ENCODE assay signal across 8 mouse cellular contexts in the genomic region with DNA sequence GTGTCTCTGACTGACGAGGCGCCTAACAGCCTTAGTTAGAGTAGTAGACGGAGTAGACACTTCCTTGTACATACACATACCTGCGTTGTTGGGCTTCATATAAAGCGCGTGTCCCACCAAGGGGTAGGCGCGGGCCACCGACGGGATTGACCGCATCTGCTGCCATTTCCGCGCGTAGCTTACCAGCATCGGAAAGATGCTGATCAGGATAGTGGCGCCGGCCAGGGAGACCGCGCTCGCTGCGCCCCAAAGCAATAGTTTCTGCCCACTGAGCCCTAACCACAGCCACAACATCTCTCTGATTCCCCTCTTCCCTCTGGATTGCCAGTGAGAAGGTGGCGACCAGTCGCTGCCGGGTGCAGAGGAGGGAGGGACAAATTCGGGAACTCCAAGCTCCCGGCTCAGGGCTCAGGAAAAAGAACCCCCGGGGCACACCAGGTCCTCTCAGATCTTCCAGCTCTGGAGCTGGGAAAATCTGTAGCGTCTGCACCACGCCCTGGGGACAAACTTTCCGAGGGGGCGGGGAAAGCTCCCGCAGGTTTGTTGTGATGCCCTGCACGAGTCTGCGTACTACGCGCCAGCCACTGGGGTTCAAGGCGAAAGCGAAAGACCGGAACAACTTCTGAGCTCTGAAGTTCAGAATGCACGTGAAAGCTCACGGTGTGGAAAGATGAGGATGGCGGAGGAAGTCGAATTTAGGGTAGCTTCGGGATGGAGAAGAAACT. TPM values are rescaled to one million over a fixed set of nuclear protein-coding genes. Genes with fewer than 3 reads are reported as not detected.
DNase-seq lines count a peak whose midpoint lies in the region; ATAC-seq and TF ChIP-seq lines count a peak whose summit lies in the region.

A gene (minus strand): TSS at position 532 of the 725 bp plus-strand sequence.

- TF ChIP-seq CTCF in Patski (IDR thresholded peaks at IDR 0.05) = no peak
- TF ChIP-seq CTCF in hindbrain, postnatal 0 days (IDR thresholded peaks at IDR 0.05; ENCODE audit: low read depth) = no peak

- in situ Hi-C loops in Patski (cut with MboI; ENCODE audit: low pct_unique_long_range_greater_than_20kb) = no loop called here

- H3K4me2 ChIP-seq in hindbrain, postnatal 0 days (ENCODE audit: low read depth, low read length) = peak within 1 kb of the TSS; percentile 97

- no peak within 1 kb of the TSS for H3K27ac ChIP-seq in hindbrain, postnatal 0 days

- no peak for DNase-seq in Patski (ENCODE audit: low read depth, low spot score)
- DNase-seq in cerebellum, postnatal 25 days = peak; percentile 30 to 49
- DNase-seq in gastrocnemius, postnatal 10 days = peak; percentile 56
- DNase-seq in hindbrain, postnatal 0 days (ENCODE audit: low spot score) = peak; percentile 72
- DNase-seq in left cerebral cortex, postnatal 25 days (ENCODE audit: low spot score in 2 of 2) = peak; percentile 42 to 49
- DNase-seq in right cerebral cortex, postnatal 25 days = peak; percentile 49
- DNase-seq in urinary bladder, postnatal 4 days (ENCODE audit: low spot score in 2 of 2) = peak; percentile 64 to 72

- peak within 1 kb of the TSS; percentile 57; the same call in 1 of the 2 replicates for H3K9ac ChIP-seq in hindbrain, postnatal 0 days (replicated peaks; ENCODE audit: low read length)

- WGBS in hindbrain, postnatal 0 days = under 1% methylated on average over 43 of the region's 44 CpGs

- intact Hi-C loops in left cerebral cortex, postnatal 25 days (cut with DNase I) = no loop called here

- no peaks in the 10 kb centered on the region for H3K9me3 ChIP-seq in hindbrain, postnatal 0 days (ENCODE audit: low read length)

- no peaks in the 10 kb centered on the region for H3K27me3 ChIP-seq in Patski
- H3K27me3 ChIP-seq in hindbrain, postnatal 0 days (ENCODE audit: insufficient read depth, low read length) = no peaks in the 10 kb centered on the region

- H3K4me3 ChIP-seq in hindbrain, postnatal 0 days (ENCODE audit: low read length) = peak within 1 kb of the TSS; percentile 72

- peaks cover 7% of the 10 kb centered on the region; the same call in 1 of the 2 replicates for H3K4me1 ChIP-seq in hindbrain, postnatal 0 days (ENCODE audit: insufficient read depth, low read length)

- POLR2A ChIA-PET in Patski (lab: Charles Lee) = no interaction called here

- CTCF ChIA-PET in Patski (lab: Charles Lee) = interaction anchor here (3.9 kb wide), 1 partner anchor 11 kb away, joined by 22 read pairs; no protein-coding TSS in a partner anchor

- H3K36me3 ChIP-seq in hindbrain, postnatal 0 days (ENCODE audit: insufficient read depth, low read length) = no peaks in the 10 kb centered on the region; the same call in 1 of the 2 replicates

- peak; percentile 87 for ATAC-seq in Patski
- ATAC-seq in hindbrain, postnatal 0 days = peak; percentile 84
- peak; percentile 98 for ATAC-seq in megakaryocyte-erythroid progenitor cell, adult 5-6 weeks (replicated peaks; ENCODE audit: low FRiP score, low TSS enrichment, poor library complexity, severe bottlenecking)

RNA-seq across cellular contexts. Expression of the gene that starts here (rescaled TPM):
- polyA plus RNA-seq in Patski (2021) = 7.9 TPM
- total RNA-seq in gastrocnemius, postnatal 10 days (2021) = 1 to 10 TPM; 1.4 to 1.5 TPM
- total RNA-seq in hindbrain, postnatal 0 days (2014; rRNA removed) = 2.4 and 3.1 TPM in 2 replicates
- polyA plus RNA-seq in hindbrain, postnatal 0 days (2015; fragmentation: Nextera tagmentation; extraction: Ambion mirVana) = 2.8 and 3.0 TPM in 2 replicates
- total RNA-seq in left cerebral cortex, postnatal 25 days (2021) = 1 to 10 TPM; 5.1 to 5.7 TPM
- total RNA-seq in megakaryocyte-erythroid progenitor cell, adult 5-6 weeks (2014; fragmentation: Nextera tagmentation) = 1.5 TPM in 1 of 2 replicates, not detected in the other
- total RNA-seq in megakaryocyte-erythroid progenitor cell, adult 5-6 weeks (2017) = 4.1 and 5.1 TPM in 2 replicates
